Mouse (Mus musculus) forebrain, embryonic 13.5 days (tissue): ENCODE data around the gene Cep95. TPM values are rescaled to one million over a fixed set of nuclear protein-coding genes. Genes with fewer than 3 reads are reported as not detected.

Source experiments
- microRNA-seq: library from miRNA; unstranded; fragments of <30 nt; microRNA quantifications from one replicate; pipeline ENCODE4, GENCODE M21; 2016
- polyA plus RNA-seq: library from polyadenylated mRNA; unstranded; fragments of >200 nt; fragmentation: Nextera tagmentation; extraction: Ambion mirVana; gene quantifications from 2 replicates; pipeline ENCODE4 v1.2.1, GENCODE M21; 2015

Cep95 gene
- polyA plus RNA-seq, 1 experiment from 2014 or later, result 19.5 TPM

Small RNAs within 50 kb of the gene (microRNA-seq; reads per million reads assigned to microRNA genes)
- gene Gm25994 (not detected), gene Mir3064 (8.6 reads per million, percentile 22 among the genes with 10 or more reads in this experiment)

Other genes with a start within 250 kb of the Cep95 start
- gene Tex2, start 175.8 kb upstream of the Cep95 start, polyA plus RNA-seq, result 9.6 and 10.7 TPM in 2 replicates
- 12.4 and 13.7 TPM in 2 replicates for gene Pecam1, start 38.6 kb upstream of the Cep95 start, polyA plus RNA-seq
- 0.54 and 1.0 TPM in 2 replicates for gene Milr1, start 38.0 kb upstream of the Cep95 start, polyA plus RNA-seq
- gene Polg2, start 9.7 kb upstream of the Cep95 start, polyA plus RNA-seq, result 9.6 and 10.0 TPM in 2 replicates
- 503 and 514 TPM in 2 replicates for gene Ddx5, start 67 bp upstream of the Cep95 start, polyA plus RNA-seq
- 15.9 and 16.0 TPM in 2 replicates for gene Smurf2, start 131.5 kb downstream of the Cep95 start, polyA plus RNA-seq
- gene Kpna2, start 210.3 kb downstream of the Cep95 start, polyA plus RNA-seq, result 481 and 506 TPM in 2 replicates
- gene 1810010H24Rik, start 236.4 kb downstream of the Cep95 start, polyA plus RNA-seq, result 2.6 and 2.8 TPM in 2 replicates